Mouse (Mus musculus) testis, postnatal 10 days (tissue): ENCODE results near the gene Edar.
"Not testable (repeated sequence)": the region's sequence is repeated elsewhere in the genome, so short reads cannot be mapped to it uniquely, and the experiment has no call there.

Experiments used
- DNase-seq: peaks from one replicate; pipeline ENCODE4 v3.0.0; 2021; ENCODE audit warnings: low spot score

Edar gene

DNA sequence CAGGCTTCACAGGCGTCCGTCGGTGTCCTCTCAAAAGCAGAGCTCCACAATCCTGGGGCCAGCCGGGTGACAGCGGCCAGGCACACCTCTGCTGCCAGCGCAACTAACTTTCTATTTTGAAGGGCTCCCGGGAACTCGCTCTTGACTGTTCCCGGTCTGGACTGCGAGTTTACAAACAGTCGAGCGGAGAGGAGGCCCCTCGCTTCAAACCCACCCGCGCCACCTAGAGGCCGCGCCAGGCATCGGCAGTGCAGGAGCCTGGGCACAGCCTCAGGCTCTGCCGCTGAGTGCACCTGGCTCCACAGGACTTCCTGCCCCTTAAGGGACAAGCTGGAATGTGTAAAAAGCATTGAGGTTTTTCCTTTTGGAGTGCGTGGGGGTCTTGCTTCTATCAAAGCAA, at the start of gene Edar:
Edar (minus strand) TSS at position 122 of the 400 bp plus-strand sequence.
- DNase-seq: peak; percentile 93

DNA sequence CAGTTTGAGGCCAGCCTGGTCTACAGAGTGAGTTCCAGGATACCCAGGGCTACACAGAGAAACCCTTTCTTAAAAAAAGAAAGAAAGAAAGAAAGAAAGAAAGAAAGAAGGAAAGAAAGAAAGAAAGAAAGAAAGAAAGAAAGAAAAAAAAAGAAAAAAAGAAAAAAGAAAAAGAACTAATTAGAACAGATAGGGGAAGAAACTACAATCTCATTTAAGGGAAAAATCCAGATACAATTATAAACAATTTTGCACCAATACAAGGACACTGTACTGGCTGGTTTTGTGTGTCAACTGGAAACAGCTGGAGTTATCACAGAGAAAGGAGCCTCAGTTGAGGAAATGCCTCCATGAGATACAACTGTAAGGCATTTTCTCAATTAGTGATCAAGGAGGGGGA, 42.7 kb upstream of the Edar start, which contains the start of gene Gm17542:
Gm17542 (minus strand) TSS at position 101 of the 400 bp plus-strand sequence.
- DNase-seq: not testable (repeated sequence)

DNA sequence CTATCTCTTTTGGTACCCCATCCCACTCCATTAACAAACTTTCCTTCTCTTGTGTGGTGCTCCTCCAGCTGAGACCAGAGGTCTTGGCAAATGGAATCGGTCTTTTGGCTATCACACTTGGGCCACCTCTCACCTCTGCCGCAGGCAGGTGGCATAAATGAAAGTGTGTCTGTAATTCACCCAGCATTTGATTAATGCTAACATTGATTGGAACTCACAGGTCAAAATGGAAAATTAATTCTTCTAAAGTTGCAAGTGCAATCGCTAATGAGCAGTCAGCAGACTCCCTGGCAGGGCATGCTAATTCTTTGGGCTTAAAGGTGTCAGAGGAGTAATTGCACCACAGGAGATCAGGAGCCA, 39.3 kb upstream of the Edar start:
- no peak for DNase-seq

DNA sequence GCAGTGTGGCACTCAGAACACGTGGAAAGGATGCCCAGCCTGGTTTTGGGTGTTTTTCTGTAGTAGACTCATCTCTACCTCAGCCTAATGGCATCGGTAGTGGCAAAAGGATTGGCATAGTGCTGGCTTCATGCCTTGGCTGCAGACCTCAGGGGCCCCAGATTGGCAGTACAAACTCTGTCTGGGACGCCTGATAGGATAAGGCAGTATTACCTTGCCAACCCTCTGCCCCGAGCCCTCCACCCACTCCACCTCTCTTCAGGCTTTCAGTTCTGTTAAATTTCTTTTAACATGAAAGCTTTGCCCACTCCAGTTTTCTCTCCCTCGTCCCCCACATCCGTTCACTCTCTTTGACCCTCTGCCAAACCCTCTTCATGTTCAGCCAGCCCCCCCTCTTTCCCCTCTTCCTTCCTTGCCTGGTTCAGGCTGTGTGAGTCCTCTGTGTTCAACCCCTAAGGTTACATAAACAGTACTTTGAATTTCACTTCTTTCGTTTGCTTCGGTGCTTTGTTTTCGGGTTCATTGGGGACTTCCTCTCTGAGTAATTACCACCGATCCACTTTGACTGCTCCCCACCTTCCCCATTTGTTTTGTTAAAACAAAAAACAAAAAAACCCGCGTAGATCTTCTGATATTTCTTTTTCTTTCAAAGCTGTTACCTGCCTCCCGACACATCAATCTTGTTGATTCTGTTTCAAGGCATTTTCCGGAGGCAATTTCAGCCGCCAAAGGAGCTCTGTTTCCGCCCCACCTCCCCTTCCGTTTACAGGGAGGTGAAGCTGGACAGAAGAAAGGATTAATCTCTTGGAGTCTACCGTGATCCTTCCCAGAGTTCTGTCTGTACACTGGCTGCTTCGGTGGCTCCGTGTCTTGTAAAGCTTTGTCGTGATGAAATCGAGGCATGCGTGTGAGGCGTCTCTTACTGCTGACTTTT, 38.7 kb upstream of the Edar start:
- no peak for DNase-seq

DNA sequence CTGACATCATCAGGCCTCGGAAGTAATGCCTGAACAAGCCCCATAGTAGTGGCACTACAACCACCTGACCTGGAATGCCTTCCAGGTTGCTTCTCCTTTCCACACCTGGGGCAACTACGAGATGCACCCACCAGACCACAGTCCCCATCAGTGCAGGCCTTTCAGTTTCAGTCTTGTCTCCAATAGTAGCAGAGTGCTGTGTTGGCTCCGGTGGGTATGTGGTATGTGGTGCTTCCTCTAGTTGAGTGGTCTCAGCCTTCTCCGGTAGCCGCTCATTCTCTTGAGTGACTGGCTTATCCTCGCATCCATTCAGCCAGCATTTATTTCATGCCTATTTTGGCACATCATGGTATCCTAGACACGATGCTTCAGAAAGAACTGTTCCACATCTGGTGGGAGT, 37.8 kb upstream of the Edar start:
- no peak for DNase-seq

DNA sequence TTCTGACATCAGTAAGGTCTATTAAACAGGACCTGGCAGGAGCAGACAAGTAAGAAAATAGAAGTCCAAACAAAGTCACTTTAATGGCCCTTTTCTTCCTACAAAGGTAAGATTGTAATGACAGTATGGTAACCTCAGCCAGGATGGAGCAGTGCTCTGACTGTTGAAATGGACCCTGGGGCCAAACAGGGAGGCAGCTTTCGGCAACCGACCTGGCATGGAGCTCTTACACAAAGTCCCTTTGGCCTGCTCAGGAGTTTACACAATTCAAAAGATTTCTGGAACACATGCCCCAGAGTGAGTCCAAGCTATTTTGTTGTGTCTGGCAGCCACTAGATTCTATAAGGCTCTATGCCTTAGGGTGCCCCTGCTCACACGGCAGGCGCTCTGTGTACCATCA, 33.6 kb upstream of the Edar start:
- no peak for DNase-seq

DNA sequence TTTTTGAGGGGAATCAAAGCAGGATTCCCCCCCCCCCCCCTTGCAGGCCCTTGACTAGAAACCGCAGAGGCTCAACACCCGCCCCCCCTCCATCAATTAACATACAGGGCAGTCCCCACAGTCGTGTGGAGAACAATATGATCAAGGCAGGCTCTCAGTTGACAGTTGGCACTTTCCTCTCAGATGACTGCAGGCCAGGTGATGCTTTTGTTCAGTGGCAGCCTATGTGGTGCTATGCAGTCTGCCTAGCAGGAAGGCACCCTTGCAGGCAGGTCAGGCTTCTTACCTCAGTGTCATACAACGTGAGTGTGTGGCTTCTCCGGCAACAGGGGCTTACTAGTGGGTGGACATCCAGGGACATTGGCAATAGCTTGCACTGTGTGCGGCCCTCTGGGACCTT, 25.1 kb upstream of the Edar start:
- no peak for DNase-seq

DNA sequence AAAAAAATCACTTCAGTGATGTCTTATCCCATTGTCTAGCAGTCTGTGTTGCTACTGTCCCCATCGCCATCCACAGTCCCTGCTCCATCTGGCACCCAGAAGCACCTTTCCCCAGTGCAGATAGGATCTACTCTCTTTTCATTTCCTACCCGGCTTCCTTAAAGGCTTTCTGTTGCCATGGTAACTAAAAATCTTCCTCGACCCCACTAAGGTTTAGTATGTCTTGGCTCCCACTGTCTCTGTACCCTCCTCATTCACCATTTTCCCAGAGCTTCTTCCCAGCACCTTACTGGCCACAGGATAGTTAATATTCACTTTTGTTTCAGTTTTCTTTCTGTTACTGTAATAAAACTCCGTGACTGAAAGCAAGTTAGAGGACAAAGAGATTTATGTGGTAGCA, 24.7 kb upstream of the Edar start:
- DNase-seq: no peak

DNA sequence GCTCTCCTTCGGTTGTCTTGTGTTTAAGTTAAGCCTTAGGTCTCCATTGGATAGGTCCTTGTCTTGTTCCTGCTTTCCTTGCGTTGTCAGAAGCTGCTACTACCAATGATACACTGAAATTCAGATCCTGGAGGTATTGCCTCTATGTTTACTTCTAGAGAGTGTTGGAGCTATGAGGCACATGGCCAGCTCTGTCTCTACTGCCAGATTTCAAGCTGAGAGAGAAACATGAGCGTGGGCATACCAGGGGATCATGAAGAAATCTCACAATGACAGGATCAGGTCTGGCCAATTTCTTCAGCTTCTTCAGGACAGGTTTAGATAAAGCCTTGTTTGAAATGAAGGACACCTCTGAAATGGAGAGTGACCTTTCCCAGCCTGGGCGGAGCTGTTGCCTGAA, 23.5 kb upstream of the Edar start:
- no peak for DNase-seq

DNA sequence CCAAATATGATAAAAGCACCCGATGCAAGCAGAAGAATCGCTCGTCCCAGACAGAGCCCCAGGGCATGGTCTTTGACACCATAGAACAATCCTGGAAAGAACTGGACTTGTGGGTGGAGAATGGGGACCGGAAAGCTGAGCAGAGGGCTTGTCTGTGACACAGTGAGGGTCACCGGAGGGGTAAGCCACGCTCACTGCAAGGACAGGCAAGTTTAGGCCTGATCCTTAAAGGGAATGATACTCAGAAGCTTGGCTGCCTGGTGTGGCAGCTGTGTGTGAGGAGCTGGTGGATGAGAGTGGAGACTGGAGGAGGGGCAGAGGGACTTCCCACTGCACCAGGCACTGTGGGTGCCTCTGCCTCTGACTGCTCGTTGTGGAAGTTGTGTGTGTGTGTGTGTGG, 15.6 kb upstream of the Edar start:
- no peak for DNase-seq

DNA sequence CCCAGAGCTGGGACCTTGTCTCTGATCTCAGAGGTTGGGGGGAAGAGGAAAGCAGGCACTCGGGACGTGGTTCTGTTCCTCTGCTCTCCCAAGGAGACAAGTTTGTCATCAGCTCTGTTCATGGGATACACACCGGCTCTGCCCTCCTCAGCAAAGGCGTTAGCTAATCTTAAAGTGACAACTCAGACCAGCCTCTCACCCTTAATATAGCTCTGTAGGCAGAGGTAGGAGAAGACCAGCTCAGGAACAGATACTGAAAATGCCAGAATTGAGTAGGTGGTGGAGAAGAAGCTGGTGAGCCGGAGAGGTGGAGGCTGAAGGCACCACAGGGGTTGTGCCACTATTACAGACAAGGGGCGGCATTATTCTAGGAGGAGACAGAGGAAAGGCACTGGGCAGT, 3.8 kb upstream of the Edar start:
- no peak for DNase-seq

DNA sequence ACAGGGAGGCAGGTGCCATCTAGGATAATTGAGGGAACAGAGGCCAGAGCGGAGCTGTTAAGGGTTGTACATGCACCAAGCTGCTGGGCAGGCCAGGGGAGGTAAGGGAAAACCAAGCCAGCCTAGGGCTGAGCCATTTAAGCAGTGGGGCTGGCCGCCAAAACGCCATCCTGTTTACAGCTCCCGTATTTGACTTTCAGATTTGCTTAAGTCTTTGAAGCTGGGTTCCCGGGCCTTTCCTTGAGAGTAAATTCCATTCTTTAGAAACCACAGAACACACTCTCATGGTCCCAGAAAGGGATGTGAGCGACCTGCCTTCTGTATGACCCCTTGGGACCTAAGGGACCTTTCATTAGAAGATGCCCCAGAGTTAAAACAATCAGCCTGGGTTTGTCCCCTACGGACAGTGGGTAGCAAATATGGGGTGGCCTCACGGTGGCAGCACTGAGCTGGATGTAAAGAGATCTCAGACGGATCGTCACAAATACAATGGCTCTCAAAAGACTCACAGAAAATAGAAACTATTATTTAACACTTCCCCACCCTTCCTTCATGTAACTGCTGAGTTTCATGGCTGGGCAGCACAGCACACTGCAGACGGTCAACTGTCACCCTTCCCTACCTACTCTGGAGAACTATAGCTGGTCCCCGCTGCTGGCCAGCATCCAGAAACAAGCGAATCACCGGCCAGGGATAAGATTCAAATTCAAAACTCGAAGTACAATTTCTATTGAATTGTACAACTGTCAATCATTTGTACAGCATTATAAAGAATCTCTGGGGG, 2.0 kb downstream of the Edar start:
- peak; percentile 89 for DNase-seq

DNA sequence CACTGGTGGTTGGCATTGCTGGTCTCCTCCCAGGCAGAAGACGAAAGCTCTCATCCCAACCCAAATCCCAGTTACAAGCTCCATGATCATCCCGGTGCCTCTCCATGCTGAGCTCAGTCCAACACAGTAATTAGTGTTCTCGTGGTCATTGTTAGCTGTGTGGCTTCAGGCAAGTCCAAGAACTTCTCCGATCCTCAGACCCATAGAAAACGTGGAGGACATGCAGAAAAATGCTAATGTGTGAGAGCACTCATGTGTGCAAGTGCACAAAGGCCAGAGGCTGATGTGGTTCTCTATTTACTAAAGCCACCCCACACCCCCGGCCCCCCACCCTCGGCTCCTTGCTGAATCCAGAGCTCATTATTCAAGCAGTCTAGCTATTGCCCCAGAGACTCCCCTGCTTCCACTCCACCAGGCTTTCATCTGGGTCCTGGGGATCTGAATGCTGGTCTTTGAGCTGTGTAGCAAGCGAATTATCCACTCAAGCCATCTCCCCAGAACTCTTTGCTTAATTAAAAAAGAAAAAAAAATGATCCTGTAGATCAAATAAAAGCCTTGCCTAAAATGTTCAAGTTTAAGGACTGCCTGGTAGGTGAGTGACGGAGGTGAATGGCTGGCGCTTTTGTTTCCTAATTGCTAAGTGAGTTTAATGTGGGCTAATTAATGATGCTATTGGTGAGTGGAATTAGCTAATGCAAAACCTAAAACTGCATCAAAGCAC, 2.7 kb downstream of the Edar start:
- DNase-seq: no peak

DNA sequence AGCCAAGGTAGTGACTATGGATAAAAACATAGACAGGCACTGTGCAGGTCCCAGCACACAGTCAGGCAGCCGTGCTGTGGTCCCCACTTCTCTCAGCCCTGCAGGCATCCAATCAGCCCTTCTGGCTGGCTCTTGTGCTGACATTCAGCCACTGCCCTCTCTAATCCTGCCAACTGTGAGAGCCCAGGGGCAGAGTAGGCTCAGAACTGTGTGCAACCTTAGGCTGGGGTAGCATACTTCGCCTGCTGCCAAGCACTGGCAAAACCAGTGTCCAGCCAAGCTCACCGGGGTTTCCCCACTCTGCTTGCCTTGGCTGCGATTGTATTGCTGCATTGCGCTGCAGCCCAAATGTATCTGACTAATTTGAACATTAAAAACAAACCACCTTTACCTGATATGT, 11.6 kb downstream of the Edar start:
- no peak for DNase-seq

DNA sequence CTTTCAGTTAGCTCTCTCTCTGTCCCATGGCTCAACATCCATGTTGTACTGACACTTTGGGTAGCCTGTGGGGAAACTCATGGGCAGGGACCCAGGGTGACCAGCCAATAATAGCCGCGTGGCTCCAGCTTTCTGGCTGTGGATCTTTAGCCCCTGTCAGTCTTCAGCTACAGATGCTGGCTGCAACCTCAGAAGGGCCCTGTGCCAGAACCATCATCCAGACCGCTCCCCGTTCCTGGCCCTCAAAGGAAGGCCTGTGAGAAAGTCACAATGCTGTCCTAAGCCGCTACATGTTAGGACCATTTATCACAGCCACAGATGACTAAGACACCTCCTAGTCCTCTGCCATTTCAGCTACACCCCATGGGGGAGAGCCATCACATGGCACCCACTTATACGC, 12.0 kb downstream of the Edar start:
- no peak for DNase-seq

DNA sequence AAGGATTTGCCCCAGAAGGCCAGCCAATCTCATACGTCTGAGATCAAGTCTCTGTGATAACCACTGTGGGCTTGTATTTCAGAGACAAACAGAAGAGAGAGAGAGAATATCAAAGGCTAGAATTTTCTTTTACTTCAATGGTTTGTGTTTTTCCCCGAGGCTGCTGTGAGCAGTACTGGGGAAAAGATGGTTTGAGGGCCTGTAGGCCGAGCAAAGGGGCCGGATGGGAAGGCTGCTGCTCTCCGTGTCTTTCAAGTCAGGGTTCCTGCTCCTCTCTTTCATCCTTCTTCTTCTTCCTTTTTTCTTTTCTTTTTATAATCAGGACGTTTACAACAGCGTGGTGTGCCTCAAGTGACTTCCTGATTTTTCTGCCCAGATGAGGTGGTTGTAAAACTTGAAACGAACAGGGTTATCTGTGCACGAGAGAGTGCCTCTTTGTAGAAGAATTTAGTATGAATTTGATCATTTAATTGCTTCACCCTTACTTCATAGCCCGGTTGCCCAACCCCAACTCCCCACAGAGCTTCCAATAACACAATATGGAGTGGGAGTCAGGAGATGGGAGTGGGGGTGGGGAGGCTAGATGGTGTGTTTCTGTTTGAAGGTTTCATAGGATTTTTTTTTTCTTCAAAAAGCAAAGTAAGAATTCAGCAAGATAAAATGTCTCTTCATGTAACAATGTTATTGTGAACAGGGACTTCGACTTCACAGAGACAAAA, 16.0 kb downstream of the Edar start:
- peak; percentile 68 for DNase-seq

DNA sequence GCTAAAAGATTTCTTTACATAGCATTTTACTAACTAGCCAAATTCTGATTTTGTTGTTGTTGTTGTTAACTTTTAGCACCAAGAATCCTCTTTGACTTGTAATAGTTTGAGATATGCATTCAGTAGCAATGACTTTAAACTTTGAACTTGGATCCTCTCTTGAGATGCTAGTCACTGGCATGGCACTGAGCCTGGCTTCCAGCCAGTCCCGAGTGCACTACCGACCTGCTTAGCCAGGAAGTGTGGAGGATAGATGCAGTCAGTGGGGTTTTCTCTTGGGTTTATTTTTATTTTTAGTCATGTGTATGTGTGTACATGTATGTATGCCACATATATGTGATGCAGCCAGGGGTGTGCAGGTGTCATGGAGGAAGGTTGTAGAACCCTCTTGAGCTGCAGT, 17.7 kb downstream of the Edar start:
- DNase-seq: no peak

DNA sequence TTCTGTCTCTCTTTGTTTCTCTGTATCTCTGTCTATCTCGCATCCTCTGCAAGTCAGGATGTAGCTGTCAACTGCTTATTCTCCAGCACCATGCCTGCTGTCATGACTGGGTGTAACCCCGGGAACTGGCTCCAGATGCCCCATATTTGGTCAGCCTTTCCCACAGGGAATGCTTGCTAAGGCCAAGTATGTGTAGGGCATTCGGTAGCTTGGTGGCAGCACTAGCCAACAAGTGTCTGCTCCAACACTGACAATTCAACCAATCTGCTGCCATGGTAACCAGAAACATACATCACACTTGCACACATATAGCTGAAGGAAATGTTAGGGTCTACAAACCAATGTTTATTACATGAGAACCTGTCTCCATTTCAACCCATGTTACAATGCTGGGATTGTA, 21.8 kb downstream of the Edar start:
- no peak for DNase-seq

DNA sequence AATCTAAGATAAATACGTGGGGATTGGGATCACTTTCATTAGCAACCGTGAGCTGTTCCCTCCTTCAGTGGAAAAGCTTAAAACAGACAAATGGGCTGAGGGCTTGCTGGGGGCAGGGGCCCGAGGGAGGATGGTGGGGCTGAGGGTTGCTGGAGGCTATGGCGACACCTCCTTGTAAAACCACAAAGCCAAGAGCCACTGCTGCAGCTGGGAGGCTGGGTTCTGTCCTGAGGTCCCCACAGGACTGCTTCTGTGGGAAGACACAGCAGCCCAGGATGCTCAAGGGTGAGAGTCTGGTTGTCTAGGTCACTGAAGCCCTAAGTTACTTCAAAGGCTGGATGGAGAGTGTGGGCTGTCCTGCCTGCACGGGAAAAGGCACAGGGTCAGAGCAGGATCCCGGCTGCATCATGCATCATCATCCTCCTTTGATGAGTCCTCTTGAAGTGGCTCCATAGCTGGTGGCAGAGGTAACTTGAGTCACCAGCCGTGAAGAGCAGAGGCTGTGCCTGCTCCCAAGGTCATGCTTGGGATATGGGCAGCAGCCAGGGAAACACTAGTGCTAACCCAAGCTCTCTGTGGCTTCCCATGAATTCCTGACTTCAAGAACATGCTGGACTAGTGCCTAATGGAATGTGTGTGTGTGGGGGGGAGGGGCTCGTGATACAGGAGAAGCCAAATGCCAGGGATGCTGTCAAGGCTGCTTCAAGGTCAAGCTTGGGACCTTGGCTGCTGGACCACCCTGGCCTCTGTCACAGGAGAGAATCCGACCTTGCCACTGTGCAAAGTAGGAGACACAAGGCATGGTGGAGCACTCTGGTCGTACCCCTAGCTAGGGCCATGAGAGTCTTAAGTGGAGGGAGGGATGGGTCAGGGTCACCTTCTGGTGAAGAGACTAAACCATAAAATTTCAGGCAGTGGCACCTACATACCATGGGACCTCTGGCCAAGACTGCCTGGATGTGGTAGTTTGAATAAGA, 22.7 kb downstream of the Edar start:
- peak; percentile 56 for DNase-seq

DNA sequence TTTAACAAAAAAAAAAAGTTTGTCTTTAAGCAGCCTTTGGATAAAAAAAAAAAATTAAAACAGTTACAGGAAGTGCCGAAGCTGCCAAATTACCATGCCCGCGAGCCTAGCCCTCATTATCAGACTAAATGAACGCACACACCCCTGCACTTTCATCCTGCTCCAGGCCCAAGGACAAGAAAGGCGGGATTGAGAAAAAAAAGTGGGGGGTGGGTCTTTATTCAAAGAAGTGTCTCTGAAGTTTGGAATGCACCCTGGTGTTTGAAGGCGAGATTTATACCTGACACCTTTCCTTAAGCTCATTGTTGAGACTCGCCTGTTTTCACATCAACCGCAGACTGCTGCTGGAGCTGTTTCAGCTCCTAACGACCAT, 23.4 kb downstream of the Edar start:
- no peak for DNase-seq
